Mouse (Mus musculus) cerebellum, adult 9-11 months (tissue): ENCODE data around the gene Ppox.

Experiments used
- DNase-seq: peaks from one replicate; pipeline ENCODE4 v3.0.0; 2022

Gene Ppox

DNA sequence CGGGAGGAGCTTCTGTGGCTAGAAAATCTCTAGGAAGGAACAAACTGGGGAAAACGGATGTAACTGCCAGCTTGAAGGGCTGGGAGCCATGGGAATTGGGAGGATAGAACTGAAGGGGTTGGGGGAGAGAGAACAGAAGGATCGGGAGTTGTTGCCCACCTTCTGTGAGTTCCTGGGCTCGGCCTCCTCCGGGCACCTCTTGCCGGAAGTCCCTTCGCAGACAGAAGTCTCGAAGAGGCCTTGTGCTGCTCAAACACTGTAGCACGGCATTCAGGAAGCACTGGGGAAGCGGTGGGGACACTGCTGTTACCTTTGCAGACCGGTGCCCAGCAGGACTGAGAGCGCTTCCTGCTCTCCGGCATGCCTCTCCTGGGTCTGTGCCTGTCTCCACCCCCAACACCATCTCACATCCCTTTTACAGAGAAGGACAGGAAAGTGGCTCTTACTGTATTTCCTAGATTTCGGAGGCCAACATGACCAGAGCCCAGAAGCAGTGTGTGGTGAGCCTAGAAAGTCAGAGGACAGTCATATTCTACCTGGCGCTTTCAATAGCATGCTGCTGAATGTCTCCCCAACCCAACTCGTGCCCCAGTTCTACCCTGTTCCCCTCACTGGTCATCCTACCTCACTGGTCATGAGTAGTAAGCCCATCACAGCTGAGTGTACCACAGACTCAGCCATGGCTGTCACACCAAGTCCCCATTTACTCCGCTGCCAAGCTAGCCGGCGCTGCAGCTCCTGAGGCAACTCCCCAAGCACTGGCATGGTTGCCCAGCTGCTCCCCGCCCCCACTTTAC is 4.3 kb upstream of the Ppox start:
- DNase-seq: peak; percentile 32

DNA sequence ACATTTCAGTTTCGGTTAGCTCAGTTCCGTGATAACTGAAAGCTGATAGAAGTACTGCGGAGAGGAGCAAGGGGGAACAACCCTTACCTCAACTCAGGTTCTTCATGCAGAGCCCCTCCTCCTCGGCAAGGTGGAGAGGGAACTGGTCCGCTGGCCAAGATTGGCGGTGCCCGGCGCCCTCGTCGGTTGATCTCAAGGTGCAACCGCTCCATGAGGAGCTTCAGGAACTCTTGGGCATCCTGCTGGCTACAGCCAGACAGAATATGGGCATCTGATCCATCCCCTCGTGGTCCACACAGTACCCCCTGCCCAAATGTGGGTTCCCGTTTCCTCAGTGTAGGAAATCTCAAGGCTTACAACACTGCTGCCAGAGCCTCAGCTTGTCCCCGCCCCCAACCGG is 3.5 kb upstream of the Ppox start:
- peak; percentile 43 for DNase-seq

DNA sequence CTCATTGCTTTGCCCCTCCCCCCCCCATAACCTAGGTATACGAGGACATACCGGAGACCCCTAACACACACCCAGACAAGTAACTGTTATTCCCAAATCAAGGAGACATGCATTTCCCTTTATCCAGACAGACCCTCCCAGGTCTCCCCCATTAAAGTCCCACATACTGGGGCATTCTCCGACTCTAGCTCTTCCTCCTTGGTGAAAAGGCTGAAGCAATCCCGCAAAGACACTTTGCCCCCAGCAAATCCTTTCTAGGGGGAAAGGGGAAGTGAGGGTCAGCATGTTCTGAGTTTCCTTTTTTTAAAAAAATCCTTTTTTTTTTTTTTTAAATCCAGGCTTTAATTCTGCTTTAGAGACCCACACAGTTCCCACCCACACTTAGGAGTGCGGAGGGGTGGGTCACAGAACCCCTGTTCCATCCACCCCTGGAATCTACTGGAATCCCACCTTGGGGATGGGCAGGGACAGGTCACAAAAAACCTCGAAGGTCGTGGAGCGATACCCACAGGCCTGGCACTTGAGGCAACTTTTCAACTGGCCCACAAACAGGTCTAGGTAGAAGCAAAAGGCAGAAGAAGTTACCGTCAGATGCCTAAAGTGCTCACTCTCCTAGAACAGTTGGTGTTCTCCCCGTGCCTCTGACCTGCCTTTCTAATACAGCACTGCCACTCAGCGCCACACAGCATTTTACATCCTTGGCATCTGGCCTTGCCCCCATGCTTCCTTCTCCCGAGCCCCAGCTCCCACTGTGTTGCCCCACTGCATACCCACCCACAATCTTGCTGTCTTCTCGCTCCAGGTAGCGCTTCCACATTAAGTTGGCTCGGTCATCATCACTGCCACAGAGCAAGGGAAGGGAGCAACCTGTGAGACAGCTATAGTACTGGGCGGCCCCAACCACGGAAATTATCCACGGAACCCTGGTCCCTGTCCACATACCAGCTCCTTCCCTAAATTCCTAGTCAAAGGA is 2.5 kb upstream of the Ppox start:
- DNase-seq: peak; percentile 32

DNA sequence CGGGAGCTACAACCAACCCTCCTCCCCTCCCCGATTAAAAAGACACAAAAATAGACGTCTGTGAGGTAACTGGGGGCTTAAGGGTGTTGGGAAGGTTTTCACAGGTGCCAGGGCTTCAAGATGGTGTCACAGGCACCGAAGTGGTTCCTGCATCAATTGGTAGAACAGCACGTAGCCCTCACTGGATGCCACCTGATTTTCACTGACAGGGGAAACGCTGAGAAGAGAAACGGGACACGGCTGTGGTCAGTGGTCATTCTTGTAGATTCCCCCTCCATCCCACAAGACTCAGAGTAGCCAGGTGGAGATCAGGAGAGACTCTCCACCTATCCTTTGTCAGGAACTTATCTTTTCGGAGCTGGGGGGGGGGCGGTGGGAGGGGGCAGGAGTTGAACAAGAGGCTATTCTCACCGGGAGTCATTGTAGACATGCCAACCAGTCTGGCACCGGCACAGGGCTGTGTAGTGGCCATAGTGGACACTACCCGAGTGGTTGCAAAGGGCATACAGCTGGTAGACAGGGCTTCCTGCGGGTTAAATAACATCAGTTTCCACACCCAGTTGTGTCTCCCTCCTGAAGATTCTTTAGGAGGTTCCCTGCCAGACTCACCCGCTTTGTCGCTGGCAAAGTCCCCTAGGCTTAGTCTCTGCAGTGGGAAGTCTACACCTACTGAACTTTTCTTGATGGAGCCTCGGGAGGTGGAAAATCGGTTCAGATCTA is 1.3 kb upstream of the Ppox start:
- peak; percentile 63 for DNase-seq

DNA sequence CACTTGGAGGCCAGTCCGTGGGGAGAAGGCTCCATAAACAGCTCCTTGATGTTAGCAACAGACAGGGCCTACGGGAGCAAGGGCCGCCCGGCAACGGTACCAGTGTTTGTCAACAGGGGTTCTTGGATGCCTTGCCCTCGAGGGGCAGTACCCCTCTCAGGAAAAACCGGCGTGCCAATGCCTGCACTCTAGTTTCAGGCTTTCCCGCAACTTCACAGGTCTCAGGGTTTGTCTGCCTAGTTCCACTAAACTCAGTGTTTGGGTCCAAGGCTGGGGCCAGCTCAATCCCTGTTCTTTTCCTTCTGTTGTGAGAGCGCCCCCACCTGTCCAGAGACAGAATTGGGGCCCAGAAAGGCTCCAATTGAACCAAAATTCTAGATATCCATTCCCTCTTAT is 540 bp upstream of the Ppox start:
- DNase-seq: peak; percentile 73

DNA sequence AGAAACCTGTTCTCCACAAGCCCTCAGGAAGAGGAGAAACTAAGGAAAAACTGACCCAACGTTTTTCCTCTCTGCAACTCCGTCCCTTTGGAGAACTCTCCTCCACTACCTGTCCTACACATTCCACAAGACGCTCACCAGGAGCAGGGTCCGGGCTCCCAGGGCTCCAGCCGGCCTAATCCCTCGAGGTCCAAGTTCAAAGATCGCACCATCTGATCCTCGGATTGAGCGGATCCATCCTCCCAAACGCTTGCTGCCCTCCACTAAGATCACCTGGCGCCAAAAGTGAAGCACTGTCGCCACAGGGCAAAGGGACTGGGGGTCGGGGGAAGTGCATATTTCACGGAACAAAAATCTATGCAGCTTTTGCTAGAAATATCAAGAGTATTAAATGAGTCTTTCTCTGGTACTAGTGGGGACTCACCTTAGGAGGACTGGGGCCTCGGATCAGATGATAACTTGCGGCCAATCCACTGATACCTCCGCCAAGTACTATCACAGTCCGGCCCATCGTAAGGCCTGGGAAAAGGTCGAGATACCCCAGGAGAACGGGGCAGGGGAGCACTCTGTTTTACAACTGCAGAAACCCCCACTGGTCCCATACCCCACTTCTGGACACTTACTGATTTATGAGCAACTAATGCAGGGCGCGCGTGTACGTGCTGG is 603 bp downstream of the Ppox start:
- DNase-seq: peak; percentile 39

DNA sequence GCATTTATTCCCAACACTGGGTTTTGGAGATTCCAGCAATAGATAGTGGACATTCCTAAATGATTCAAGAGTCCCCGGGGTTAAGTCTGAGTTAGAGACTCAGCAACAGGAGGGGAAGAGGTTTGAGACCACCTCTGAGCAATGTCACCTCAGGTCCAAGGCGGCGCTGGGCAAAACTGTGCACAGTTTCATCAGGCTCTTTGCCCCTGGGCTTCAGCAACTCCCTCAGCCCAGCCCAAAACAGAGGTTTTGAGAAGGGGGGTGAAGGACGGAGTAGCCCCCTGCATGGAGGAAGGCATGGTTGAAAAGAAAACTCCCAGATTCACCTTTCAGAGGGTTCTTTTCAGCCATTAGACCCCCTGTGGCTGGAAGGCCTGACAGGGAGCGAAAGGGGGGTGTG is 1.3 kb downstream of the Ppox start:
- no peak for DNase-seq

DNA sequence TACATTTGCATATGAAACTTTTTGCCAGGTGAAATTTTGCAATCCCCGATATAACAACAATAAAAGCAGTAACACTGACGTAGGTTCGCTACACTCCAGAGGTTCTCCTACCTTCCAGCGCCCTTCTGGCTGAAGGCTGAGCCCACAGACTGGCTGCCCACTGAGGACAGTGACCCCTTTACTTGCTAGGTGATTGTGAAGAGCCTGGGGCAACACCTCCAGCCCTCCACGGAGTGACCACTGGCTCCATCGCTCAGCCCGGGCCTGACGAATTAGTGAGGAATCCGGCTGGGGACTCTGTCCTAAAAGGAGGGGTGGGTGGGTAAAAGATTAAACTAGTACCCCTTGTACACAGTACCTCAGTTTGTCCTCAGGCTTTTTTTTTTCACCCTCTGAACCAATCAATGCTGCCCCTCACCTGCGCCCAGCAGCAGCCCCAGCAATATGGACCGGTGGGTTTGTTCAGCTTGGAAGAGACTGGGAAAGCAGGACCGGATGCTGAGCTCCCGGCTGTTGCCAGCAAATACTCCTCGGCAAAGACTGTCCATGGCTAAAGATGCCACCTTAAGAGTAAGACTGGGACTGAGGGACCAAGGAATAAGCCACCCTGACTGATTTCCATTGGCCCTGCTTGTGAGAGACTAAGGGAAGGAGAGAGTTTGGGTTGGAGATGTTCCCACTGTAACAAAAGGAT is 1.8 kb downstream of the Ppox start:
- peak; percentile 23 for DNase-seq

DNA sequence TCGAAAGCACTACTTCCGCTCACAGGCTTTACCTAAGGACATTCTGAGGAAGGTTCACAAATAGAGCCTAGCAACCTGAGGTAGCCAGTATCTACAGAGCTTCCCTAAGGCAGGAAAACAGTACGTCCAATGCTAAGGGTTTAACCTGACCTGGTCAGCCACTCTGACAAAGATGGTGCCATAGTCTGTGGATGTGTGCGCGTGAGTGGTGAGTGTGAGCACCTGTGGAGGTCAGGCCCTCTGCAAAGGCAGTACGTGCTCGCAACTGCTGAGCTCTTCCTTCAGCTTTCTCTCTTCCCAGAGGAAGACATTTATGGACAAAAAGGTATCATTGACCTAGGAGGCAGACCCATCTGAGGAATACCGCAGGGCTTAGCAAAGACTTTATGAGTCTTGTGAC is 2.5 kb downstream of the Ppox start:
- peak; percentile 4 for DNase-seq

DNA sequence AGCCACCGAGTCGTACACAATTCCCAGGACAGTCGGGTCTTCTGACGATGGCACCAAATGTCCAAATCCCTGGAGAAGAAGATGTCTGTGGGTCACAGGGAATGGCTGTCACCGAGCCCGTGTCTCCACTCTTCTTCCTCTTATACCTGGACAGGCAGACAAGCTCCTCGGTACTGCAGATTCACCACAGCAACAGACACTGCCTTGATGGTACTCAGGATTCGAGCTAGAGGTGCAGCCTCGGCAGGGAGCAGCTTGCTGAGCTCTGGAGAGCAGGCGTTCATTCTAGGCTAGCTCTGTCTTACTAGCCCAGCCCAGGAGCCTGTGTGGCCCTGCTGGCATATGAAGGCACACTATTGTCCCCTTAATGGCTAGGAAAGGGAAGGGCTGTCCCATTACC is 3.2 kb downstream of the Ppox start:
- no peak for DNase-seq

DNA sequence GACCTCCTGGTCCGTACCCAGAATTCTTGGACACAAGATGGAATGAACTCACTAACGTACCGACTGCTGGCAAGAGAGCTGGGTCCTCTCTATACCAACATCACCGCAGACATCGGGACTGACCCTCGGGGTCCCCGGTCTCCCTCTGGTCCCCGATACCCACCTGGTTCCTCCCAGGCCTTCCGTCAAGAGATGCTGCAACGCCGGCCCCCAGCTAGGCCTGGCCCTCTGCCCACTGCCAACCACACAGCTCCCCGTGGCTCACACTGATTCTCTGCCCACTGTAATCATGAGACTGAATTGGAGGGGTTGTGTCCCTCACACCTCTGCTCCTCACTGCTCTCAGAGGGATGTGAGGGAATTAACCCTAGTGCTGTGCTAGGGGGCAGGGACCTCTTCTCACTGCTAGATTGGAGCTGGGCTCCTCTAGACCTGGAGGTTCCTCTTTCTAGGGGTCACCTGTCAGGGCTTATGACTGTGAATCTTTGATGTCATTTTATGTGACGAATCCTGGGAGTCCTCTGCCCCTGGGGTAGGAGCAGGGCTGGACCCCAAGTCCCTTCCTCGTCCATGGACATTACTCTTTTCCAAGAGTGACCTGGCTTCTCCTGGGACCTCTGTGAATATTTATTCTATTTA is 4.8 kb downstream of the Ppox start:
- DNase-seq: peak; percentile 13

DNA sequence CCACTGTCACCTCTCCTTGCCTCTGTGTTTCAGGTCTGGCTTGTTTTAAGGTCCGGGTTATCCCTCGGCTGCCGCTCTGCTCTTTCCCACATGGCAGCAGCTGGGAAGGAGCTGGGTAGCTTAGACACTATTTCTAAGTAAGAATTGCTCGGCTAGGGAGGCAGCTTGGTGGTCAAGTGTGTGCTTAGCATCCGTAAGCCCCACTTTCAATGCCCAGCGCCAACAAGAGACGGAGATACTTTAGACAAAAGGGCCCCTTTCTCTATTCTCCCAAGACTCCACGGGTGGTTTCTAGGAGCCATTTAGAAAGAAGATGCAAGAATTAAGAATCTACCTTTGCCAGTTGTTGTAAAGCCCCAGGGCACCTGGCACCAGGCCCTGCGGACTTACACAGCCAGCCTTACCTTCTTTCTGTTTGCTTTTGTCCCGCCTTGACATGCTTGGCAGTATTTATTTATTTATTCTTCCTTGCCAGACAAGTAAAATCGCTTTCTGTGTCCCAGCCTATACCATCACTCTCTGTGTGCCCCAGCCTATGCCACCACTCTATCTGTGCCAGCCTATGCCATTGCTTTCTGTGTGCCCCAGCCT is 5.7 kb downstream of the Ppox start:
- no peak for DNase-seq

DNA sequence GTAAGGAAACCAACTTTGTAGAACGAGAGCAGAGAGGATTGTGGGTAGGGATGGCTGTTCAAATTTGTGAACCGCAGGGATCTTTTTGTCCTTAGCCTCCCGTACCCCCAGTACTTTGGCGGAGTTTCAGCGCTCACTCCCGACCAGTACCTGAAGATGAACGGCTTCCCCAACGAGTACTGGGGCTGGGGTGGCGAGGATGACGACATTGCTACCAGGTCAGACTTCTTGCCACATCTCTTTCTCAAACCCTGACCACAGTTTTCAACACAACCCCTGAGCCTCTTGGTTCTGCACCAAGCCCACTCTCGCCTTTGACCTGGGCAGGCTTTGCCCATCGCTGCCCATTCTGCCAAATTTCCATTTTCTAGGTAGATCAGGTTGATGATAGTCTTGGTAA is 6.8 kb downstream of the Ppox start:
- DNase-seq: no peak

DNA sequence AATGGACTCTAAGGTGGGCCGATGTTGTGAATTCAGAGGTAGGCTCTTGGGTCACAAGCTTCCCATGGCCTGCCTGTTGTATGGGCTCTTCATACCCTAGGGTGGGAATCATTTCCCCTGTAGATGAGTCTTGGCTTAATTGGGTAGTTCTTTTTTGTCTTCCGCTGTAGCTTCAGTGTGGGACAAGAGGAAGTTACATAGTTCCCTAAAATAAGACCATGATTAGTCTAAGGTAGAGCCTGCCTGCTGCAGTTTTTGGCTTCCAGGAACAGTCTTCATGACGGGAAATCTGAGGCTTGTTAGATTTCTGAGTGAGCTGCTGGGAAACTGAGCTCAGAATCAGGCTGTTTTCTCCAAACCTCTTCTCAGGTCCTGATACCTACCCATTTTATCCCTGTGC is 8.9 kb downstream of the Ppox start:
- DNase-seq: no peak

DNA sequence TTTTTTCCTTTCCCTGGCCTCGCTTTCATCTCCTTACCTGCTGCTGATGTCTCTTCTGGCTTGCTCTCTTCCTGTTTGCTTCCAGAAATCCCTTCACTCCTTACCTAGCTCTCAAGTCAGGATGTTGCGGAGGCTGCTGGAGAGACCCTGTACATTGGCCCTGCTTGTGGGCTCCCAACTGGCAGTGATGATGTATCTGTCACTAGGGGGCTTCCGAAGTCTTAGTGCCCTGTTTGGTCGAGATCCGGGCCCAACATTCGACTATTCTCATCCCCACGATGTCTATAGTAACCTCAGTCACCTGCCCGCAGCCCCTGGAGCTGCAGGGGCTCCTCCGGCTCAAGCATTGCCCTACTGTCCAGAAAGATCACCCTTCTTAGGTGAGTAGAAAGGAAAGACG is 9.4 kb downstream of the Ppox start:
- DNase-seq: no peak

DNA sequence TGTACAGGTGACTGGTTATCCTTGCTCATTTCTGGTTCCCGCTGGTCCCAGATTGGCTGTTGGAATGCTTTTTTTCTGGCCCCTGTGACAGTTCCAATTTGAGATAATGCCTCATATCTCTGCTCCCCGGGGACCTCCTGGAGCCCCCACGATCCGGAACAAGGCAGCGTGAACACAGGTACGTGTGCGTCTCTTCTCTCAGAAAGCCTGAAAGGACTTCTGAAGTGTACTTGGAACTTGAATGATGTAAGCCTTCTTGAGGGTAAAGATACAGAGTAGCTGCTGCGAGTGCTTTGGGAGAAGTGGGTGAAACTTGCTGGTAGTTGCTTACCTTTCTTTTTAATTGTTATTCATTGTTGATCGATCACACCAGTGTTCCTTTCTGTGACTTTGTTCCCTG is 9.8 kb downstream of the Ppox start:
- DNase-seq: no peak

DNA sequence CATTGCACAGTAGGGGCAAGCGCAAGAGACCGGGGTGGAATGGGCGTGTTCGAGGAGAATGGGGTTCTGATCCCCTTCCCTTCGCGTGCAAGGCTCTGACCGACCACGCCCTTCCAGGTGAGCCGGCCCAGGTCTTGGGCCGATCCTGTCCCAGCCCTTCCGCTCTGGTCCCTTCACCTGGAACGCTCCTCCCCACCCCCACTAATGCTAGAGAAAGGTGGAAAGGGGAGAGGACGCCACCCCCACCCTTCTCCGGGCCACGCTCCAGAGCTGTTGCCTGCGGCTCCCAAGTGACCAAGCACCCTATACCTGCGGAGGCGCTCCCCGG is 10.4 kb downstream of the Ppox start:
- no peak for DNase-seq

DNA sequence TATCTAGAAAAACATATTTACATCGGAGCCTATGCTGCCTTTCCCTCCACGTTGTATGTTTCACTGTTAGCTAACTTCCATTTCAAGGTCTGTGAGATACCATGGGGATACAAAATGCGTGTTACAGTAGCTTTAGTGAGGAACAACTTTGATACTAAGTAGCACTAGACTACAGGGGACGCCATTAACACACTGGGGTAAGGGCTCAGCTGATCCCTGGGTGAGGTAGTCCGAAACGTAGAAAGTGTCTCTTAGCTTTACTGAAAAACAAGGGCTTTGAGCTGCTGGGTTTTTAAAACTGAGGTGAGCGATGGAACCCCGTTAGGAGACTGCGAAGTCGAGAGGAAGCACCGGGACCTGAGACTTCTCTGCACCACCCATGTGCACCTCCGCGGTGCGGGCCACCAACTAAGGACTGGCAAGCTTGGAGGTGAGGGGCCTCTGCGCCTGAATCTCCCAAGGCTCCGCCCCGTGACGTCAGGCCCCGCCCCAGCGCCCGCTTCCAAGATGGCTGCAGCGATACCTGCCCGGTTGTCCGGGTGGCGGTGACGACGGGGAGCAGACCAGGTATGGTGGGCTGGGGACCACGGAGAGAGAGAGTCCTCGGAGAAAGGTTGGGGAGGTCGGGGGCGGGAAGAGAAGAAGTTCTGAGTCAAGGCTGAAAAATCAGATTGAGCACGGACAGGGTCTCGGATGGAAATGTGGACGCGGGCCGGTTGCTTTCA is 11.0 kb downstream of the Ppox start, which contains the start of gene B4galt3:
TSS of gene B4galt3 (plus strand) at position 481 of the 725 bp plus-strand sequence.
- peak; percentile 97 for DNase-seq

DNA sequence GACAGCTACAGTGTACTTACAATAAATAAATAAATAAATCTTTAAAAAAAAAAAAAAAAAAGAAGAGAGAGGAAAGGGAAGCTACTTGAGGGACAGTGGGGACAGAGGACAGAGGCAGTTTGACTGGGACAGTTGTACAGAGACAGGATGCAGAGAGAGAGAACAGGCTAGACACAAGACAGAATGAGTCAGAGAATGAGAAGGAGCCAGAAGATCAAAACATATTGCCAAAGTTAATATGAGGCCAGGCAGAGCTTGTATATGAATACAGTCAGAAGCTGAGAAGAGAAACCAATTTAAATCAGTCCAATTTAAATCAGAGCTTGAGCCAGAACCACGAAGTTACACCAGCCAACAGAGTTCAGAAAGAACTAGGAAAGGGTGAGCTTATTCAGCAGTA is 12.6 kb downstream of the Ppox start:
- no peak for DNase-seq

DNA sequence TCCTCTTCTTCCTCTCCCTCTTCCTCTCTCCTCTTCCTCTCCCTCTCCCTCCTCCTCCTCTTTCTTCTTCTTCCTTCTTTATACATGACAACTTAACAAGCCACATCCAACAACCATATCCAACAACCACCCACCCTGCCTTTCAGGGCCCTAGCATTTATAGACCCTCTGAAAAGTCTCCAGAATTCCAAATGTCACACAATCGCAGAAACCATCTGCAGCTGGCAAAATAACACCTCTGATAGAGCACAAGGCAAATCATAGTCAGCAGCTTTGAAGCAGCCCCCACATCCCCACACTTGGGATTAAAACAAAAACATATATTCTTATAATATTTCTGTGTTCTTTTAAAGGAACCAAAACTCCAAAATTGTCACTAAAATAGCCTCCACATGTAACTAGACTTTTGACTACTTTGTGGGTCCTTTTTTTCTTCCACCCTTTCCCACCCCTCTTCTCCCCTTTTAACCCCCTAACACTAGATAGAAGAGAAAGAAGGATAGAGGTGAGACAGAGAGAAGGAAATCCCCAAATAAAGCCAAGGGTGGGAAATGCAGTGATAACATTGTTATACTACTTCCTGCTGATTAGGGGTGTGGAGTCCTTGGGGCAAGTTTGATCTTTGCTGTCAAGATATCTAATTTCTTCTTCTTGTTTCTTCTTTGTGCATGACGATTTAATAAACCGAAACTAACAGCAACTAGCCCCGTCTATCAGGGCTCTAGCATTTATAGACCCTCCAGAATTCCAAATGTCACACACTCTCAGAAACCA is 14.8 kb downstream of the Ppox start:
- DNase-seq: no peak
